Mouse (Mus musculus) kidney, adult 8-10 months (tissue): ENCODE results near the gene Bnip2.
A peak's percentile ranks its signal among the peaks of the same experiment; 100 is the strongest.

ENCODE experiments used
- DNase-seq, 2 experiments: peaks; one replicate each; pipeline ENCODE4 v3.0.0; 2022

The Bnip2 gene

GRCm38 (mm10) chr9:69989303-69990121 lies at the start of gene Bnip2:
Gene Bnip2, plus strand, starts transcription at chr9:69989466.
- peak; percentile 95 to 97 for DNase-seq

GRCm38 (mm10) chr9:69940839-69941490 lies 48.3 kb upstream of the Bnip2 start:
- DNase-seq: no peak

GRCm38 (mm10) chr9:69941556-69941955 lies 47.7 kb upstream of the Bnip2 start:
- DNase-seq: no peak

GRCm38 (mm10) chr9:69948964-69949363 lies 40.3 kb upstream of the Bnip2 start:
- DNase-seq: peak in 1 of 2 experiments; percentile 16

- DNase-seq: no peak
Measured at GRCm38 (mm10) chr9:69949641-69950040, 39.6 kb upstream of the Bnip2 start.

- no peak for DNase-seq
Measured at GRCm38 (mm10) chr9:69961007-69961406, 28.3 kb upstream of the Bnip2 start.

GRCm38 (mm10) chr9:69964370-69964769 lies 24.9 kb upstream of the Bnip2 start:
- DNase-seq: no peak

- DNase-seq: no peak
Measured at GRCm38 (mm10) chr9:69985526-69985925, 3.7 kb upstream of the Bnip2 start.

- DNase-seq: no peak
Measured at GRCm38 (mm10) chr9:69986063-69986462, 3.2 kb upstream of the Bnip2 start.

GRCm38 (mm10) chr9:69986571-69986970 lies 2.7 kb upstream of the Bnip2 start:
- no peak for DNase-seq

- DNase-seq: peak; percentile 32 to 70
Measured at GRCm38 (mm10) chr9:69987579-69987978, 1.7 kb upstream of the Bnip2 start.

- no peak for DNase-seq
Measured at GRCm38 (mm10) chr9:69988706-69989302, 462 bp upstream of the Bnip2 start.

GRCm38 (mm10) chr9:69990346-69990745 lies 1.1 kb downstream of the Bnip2 start:
- DNase-seq: no peak

- DNase-seq: no peak
Measured at GRCm38 (mm10) chr9:69992841-69993277, 3.6 kb downstream of the Bnip2 start.

GRCm38 (mm10) chr9:69993479-69993878 lies 4.2 kb downstream of the Bnip2 start:
- DNase-seq: no peak

- no peak for DNase-seq
Measured at GRCm38 (mm10) chr9:69994547-69994946, 5.3 kb downstream of the Bnip2 start.

- DNase-seq: no peak
Measured at GRCm38 (mm10) chr9:69999318-69999717, 10.1 kb downstream of the Bnip2 start.

GRCm38 (mm10) chr9:70003516-70003915 lies 14.2 kb downstream of the Bnip2 start:
- no peak for DNase-seq

GRCm38 (mm10) chr9:70006984-70007383 lies 17.7 kb downstream of the Bnip2 start:
- DNase-seq: peak; percentile 43 to 65

- no peak for DNase-seq
Measured at GRCm38 (mm10) chr9:70007506-70008248, 18.4 kb downstream of the Bnip2 start.

GRCm38 (mm10) chr9:70009754-70010304 lies 20.6 kb downstream of the Bnip2 start:
- no peak for DNase-seq

- no peak for DNase-seq
Measured at GRCm38 (mm10) chr9:70010781-70011473, 21.7 kb downstream of the Bnip2 start.
